Mouse (Mus musculus): ENCODE measurements at regions not wholly inside any gene's neighbourhood (a gene's known extent, or its start where the extent isn't known, plus 50 kb on each side); places are given as distances from the start of the nearest gene placed in this dataset.

DNA sequence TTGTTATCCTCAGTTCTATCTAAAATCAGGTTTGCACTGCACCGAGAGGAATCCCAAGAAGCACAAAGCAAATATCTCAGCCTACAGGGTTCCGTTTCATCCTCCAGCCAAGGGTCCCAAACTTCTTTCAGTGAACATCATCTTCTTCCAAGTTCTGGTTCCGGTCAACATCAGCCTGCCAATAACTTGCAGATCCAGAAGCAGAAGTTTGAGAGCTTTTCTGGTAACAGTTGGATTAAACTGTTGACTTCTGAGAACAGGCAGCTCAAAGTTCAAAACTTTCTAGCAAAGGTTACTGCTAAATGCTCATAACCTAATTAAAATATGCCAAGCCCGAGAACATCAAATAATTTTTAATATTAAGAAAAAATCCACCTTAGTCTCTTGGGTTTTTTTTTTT, 237.0 kb upstream of the Gm37988 start:
- H3K4me3 ChIP-seq (replicated peaks; ENCODE audit: low read length), result no peak overlapping the region
- peaks cover 11% of the 10 kb centered on the region for H3K9me3 ChIP-seq (ENCODE audit: low read length)
- no peak for TF ChIP-seq POU5F1 (IDR thresholded peaks at IDR 0.05; ENCODE audit: borderline replicate concordance, low read length)
- H3K27me3 ChIP-seq (ENCODE audit: insufficient read depth, low read length), result peaks cover 28% of the 10 kb centered on the region
- no peaks in the 10 kb centered on the region; the same call in 1 of the 2 replicates for H3K4me1 ChIP-seq (replicated peaks; ENCODE audit: low read depth, low read length)
- H3K36me3 ChIP-seq (ENCODE audit: insufficient read depth, low read length), result no peaks in the 10 kb centered on the region

DNA sequence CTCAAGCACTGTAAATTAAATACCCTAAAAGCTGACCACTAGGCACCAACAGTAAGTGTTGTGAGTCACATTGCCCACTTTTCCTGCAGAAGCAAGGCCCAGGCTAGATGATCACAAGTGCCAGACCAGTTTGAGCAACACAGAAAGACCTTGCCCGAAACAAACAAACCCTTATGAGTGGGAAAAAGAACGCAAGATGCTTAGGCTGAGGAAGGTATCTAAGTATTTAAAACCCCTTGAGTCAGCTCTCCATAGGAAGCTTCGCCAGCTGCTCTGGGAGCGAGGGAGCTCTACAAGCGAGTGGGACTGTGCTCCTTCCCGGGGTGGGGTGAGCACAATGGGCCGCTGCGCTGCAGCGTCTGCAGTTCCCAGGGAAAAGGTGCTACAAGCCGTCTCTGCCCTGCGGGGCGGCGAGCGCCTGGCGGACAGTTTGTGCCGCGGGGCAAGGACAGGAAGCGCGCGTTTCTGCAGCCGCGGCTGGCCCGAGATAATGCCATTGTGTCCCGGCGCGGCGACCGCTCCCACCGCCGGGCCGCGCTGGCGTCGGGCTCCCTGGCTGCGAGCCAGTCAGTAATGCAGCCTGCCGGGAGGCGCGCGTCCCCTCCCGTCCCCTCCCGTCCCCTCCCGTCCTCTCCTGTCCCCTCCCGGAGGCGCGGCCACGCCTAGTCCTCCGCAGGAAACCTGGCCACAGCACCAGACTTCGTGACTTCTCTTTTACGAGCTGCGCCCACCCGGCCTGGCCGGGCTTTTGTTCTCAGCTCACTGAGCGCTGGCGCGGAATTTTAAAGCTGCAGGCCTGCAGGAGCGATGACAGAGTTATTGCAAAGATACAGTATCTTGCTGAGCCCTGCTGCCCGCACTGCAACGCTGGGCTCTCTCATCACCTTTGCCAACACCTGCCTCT, 236.1 kb upstream of the Gm37988 start:
- Histone ChIP-seq H3K27me3 (ENCODE audit: insufficient read depth, low read length) (peaks cover 28% of the 10 kb centered on the region), H3K9me3 (ENCODE audit: low read length) (peaks cover 11% of the 10 kb centered on the region), H3K4me1 (replicated peaks; ENCODE audit: low read depth, low read length) (no peaks in the 10 kb centered on the region; the same call in 1 of the 2 replicates), H3K4me3 (replicated peaks; ENCODE audit: low read length) (peak overlapping the region; percentile 82), H3K36me3 (ENCODE audit: insufficient read depth, low read length) (no peaks in the 10 kb centered on the region)
- no peak for TF ChIP-seq CTCF (conservative IDR thresholded peaks at IDR 0.05; ENCODE audit: low read length)
- TF ChIP-seq POU5F1 (IDR thresholded peaks at IDR 0.05; ENCODE audit: borderline replicate concordance, low read length), result no peak
- no peak for TF ChIP-seq NANOG (IDR thresholded peaks at IDR 0.05; ENCODE audit: borderline replicate concordance, low read length)

DNA sequence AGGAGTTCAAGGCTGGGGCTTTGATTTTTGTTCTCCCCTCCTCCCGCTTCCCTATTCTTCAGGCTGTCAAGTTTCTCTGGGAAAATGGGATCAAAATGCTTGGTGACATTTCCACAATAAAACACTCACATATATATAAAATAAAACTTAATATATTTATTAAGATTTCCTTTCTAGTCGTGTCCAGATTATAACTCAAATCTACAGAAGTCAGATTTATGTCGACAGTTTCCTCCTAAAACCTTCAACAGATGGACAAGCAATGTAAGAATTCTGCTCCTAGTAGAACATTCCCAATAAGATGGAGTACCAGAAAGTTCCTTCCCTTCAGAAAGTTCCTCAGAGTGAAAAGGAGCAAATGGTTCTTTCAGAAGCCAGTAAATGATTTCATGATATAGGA, 235.4 kb upstream of the Gm37988 start:
- H3K36me3 ChIP-seq (ENCODE audit: insufficient read depth, low read length), result no peaks in the 10 kb centered on the region
- TF ChIP-seq CTCF (conservative IDR thresholded peaks at IDR 0.05; ENCODE audit: low read length), result no peak
- TF ChIP-seq POU5F1 (IDR thresholded peaks at IDR 0.05; ENCODE audit: borderline replicate concordance, low read length), result no peak
- no peak for TF ChIP-seq NANOG (IDR thresholded peaks at IDR 0.05; ENCODE audit: borderline replicate concordance, low read length)
- H3K9me3 ChIP-seq (ENCODE audit: low read length), result peaks cover 11% of the 10 kb centered on the region
- H3K4me1 ChIP-seq (replicated peaks; ENCODE audit: low read depth, low read length), result no peaks in the 10 kb centered on the region; the same call in 1 of the 2 replicates
- H3K27me3 ChIP-seq (ENCODE audit: insufficient read depth, low read length), result peaks cover 28% of the 10 kb centered on the region
- H3K4me3 ChIP-seq (replicated peaks; ENCODE audit: low read length), result no peak overlapping the region; the same call in 1 of the 2 replicates

DNA sequence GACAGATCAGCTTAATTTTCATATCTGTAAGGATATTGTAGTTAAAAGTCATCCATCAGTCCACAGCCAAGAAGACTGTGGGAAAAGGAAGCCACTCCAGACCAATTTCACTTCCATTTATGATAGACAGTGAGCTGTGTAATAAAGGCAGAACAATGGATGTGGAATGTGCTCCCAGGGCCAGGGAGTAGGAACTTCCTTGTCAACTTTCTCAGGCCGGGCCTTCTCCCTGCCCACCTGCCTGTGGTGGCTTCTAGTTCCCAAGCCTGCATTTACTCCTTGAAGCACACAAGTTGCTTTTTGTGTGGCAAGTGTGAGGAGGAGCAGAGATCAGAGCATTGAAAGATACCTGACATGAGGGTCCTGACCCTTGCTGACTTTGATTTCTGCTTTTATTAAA, 233.6 kb upstream of the Gm37988 start:
- TF ChIP-seq POU5F1 (IDR thresholded peaks at IDR 0.05; ENCODE audit: borderline replicate concordance, low read length) (no peak), CTCF (conservative IDR thresholded peaks at IDR 0.05; ENCODE audit: low read length) (no peak), NANOG (IDR thresholded peaks at IDR 0.05; ENCODE audit: borderline replicate concordance, low read length) (no peak)
- H3K4me3 ChIP-seq (replicated peaks; ENCODE audit: low read length), result no peak overlapping the region
- no peaks in the 10 kb centered on the region for H3K36me3 ChIP-seq (ENCODE audit: insufficient read depth, low read length)
- no peaks in the 10 kb centered on the region for H3K9me3 ChIP-seq (ENCODE audit: low read length)
- no peaks in the 10 kb centered on the region; the same call in 1 of the 2 replicates for H3K4me1 ChIP-seq (replicated peaks; ENCODE audit: low read depth, low read length)
- peaks cover 28% of the 10 kb centered on the region for H3K27me3 ChIP-seq (ENCODE audit: insufficient read depth, low read length)

DNA sequence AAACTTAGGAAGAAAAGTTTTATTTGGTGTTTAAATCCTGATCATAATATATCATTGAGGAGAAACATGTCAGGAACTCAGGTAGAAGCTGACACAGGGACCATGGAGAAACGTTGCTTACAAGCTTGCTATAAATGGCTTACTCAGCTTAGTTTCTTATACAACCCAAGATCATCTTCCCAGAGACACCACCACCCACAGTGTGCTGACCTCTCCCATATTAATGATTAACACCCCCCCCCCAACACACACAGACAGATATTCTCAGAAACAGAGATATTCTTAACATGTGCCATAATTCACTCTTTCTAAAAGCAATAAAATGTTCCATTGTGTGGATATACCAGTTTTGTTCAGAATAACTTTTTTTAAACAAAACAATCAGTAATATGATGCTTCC, 230.7 kb upstream of the Gm37988 start:
- Histone ChIP-seq H3K9me3 (ENCODE audit: low read length) (no peaks in the 10 kb centered on the region), H3K4me3 (replicated peaks; ENCODE audit: low read length) (no peak overlapping the region), H3K36me3 (ENCODE audit: insufficient read depth, low read length) (no peaks in the 10 kb centered on the region), H3K27me3 (ENCODE audit: insufficient read depth, low read length) (peaks cover 13% of the 10 kb centered on the region), H3K4me1 (replicated peaks; ENCODE audit: low read depth, low read length) (no peaks in the 10 kb centered on the region)
- TF ChIP-seq POU5F1 (IDR thresholded peaks at IDR 0.05; ENCODE audit: borderline replicate concordance, low read length) (no peak), NANOG (IDR thresholded peaks at IDR 0.05; ENCODE audit: borderline replicate concordance, low read length) (no peak), CTCF (conservative IDR thresholded peaks at IDR 0.05; ENCODE audit: low read length) (no peak)

DNA sequence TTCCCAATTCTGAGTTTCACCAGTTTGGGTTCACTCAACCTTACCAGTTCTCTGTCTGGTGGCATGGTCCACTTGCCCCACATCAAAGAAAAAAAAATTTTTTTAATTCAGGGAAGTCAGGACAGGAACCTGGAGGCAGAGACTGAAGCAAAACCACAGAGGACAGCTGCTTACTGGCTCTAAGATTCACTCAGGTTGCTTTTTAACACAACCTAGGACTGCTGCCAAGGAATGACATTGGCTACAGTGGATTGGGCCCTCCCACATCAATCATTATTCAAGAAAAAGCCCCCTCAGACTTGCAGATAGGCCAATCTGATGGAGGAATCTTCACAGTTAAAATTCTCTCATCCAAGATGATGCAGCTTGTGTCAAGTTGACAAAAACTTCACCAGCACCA, 225.2 kb upstream of the Gm37988 start:
- Histone ChIP-seq H3K27me3 (ENCODE audit: insufficient read depth, low read length) (no peaks in the 10 kb centered on the region), H3K4me3 (replicated peaks; ENCODE audit: low read length) (no peak overlapping the region), H3K4me1 (replicated peaks; ENCODE audit: low read depth, low read length) (no peaks in the 10 kb centered on the region), H3K9me3 (ENCODE audit: low read length) (no peaks in the 10 kb centered on the region), H3K36me3 (ENCODE audit: insufficient read depth, low read length) (no peaks in the 10 kb centered on the region)
- TF ChIP-seq POU5F1 (IDR thresholded peaks at IDR 0.05; ENCODE audit: borderline replicate concordance, low read length) (no peak), CTCF (conservative IDR thresholded peaks at IDR 0.05; ENCODE audit: low read length) (no peak), NANOG (IDR thresholded peaks at IDR 0.05; ENCODE audit: borderline replicate concordance, low read length) (no peak)

DNA sequence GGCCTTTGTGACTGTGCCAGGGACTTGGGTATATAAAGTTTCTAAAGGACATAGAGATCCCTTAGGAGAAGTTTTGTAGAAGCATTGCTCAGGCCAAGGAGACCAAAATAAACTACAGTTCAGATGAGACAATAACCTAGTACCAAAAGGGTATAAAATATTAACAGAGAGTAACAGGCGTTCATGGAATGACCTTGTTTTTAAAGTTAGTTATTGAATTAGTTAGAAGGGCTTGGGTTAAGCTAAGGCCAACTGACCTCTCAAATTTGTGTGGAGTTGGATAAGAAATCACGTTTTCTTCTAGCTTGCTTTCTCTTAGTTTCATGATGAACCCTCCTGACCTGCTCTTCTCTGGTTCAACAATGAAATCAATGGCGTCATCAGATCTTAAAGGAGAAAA, 209.8 kb upstream of the Gm37988 start:
- Histone ChIP-seq H3K27me3 (ENCODE audit: insufficient read depth, low read length) (peaks cover 8% of the 10 kb centered on the region), H3K36me3 (ENCODE audit: insufficient read depth, low read length) (no peaks in the 10 kb centered on the region), H3K4me3 (replicated peaks; ENCODE audit: low read length) (no peak overlapping the region), H3K4me1 (replicated peaks; ENCODE audit: low read depth, low read length) (peaks cover 13% of the 10 kb centered on the region), H3K9me3 (ENCODE audit: low read length) (no peaks in the 10 kb centered on the region)
- TF ChIP-seq NANOG (IDR thresholded peaks at IDR 0.05; ENCODE audit: borderline replicate concordance, low read length) (no peak), CTCF (conservative IDR thresholded peaks at IDR 0.05; ENCODE audit: low read length) (no peak), POU5F1 (IDR thresholded peaks at IDR 0.05; ENCODE audit: borderline replicate concordance, low read length) (no peak)

DNA sequence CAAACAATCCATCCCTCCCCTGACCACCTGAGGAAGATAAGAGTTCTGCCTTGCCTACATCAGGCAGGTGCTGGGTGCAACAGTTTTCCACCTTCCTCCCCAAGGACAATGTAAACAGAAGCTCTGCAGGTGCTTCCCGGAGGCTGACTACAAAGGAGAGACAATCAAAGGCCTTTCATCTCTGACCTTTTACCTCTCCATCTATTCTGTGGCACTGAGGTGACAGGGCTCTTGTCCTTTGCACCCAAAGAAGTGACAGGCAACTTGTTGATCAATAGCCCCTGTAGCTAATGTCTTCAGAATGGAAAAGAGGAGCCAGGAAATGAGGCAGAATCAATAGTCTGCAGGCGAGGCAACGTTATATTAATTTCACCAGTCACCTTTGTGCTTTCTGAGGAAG, 209.3 kb upstream of the Gm37988 start:
- H3K4me3 ChIP-seq (replicated peaks; ENCODE audit: low read length), result no peak overlapping the region
- H3K27me3 ChIP-seq (ENCODE audit: insufficient read depth, low read length), result peaks cover 2% of the 10 kb centered on the region
- H3K36me3 ChIP-seq (ENCODE audit: insufficient read depth, low read length), result no peaks in the 10 kb centered on the region
- peaks cover 13% of the 10 kb centered on the region for H3K4me1 ChIP-seq (replicated peaks; ENCODE audit: low read depth, low read length)
- TF ChIP-seq POU5F1 (IDR thresholded peaks at IDR 0.05; ENCODE audit: borderline replicate concordance, low read length), result no peak
- TF ChIP-seq NANOG (IDR thresholded peaks at IDR 0.05; ENCODE audit: borderline replicate concordance, low read length), result peak; percentile 52; the same call in 1 of the 2 replicates
- H3K9me3 ChIP-seq (ENCODE audit: low read length), result no peaks in the 10 kb centered on the region
